Mouse (Mus musculus): ENCODE results near the gene Rap1gap2. TPM values are rescaled to one million over a fixed set of nuclear protein-coding genes. Genes with fewer than 3 reads are reported as not detected.

Rap1gap2 gene
- polyA plus RNA-seq, 1 experiment from 2014 or later = 9.2 TPM

GRCm38 (mm10) chr11:74426306-74426705 is 184.4 kb downstream of the Rap1gap2 start:
- no peaks in the 10 kb centered on the region for H3K9me3 ChIP-seq (ENCODE audit: control insufficient read depth, low read length)
- ATAC-seq (ENCODE audit: low FRiP score, low TSS enrichment) = no peak
- H3K36me3 ChIP-seq (ENCODE audit: control insufficient read depth, insufficient read depth, low read length) = no peaks in the 10 kb centered on the region
- DNase-seq = no peak
- no peak overlapping the region for H3K27ac ChIP-seq (replicated peaks; ENCODE audit: low read depth, low read length)
- H3K9ac ChIP-seq (replicated peaks; ENCODE audit: low read length) = no peak overlapping the region
- WGBS = 84% methylated on average over 5 of the region's 5 CpGs
- no peaks in the 10 kb centered on the region for H3K27me3 ChIP-seq (ENCODE audit: control insufficient read depth, insufficient read depth, low read length)
- no peak overlapping the region for H3K4me3 ChIP-seq (replicated peaks; ENCODE audit: low read depth, low read length)
- peaks cover 6% of the 10 kb centered on the region; the same call in 1 of the 2 replicates for H3K4me1 ChIP-seq (ENCODE audit: control insufficient read depth, insufficient read depth, low read length)
- H3K4me2 ChIP-seq (ENCODE audit: low read length) = no peak overlapping the region

DNA sequence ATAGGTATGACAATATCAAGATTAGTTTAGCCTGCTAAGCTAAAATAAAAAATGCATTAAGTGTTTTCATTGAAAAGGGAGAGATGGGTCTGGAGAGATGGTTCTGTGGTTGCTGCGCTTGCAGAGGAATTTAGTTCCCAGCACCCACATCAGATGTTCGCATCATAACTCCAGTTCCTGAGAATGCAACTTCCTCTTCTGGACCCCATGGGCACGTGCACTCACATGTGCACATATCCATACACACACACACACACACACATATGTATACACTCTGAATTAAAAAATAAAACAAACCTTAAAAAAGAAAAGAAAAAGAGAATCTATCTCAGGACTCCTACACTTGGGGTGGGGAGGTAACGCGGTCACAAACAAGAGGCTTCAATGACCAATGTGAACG is 188.7 kb downstream of the Rap1gap2 start:
- ATAC-seq (ENCODE audit: low FRiP score, low TSS enrichment) (no peak), DNase-seq (no peak)
- Histone ChIP-seq H3K4me1 (ENCODE audit: control insufficient read depth, insufficient read depth, low read length) (no peaks in the 10 kb centered on the region), H3K36me3 (ENCODE audit: control insufficient read depth, insufficient read depth, low read length) (no peaks in the 10 kb centered on the region), H3K27me3 (ENCODE audit: control insufficient read depth, insufficient read depth, low read length) (no peaks in the 10 kb centered on the region), H3K4me2 (ENCODE audit: low read length) (no peak overlapping the region), H3K4me3 (replicated peaks; ENCODE audit: low read depth, low read length) (no peak overlapping the region), H3K9ac (replicated peaks; ENCODE audit: low read length) (no peak overlapping the region), H3K9me3 (ENCODE audit: control insufficient read depth, low read length) (no peaks in the 10 kb centered on the region), H3K27ac (replicated peaks; ENCODE audit: low read depth, low read length) (no peak overlapping the region)
- 96% methylated on average over 6 of the region's 6 CpGs for WGBS

GRCm38 (mm10) chr11:74421151-74421550 is 189.6 kb downstream of the Rap1gap2 start:
- no peaks in the 10 kb centered on the region for H3K4me1 ChIP-seq (ENCODE audit: control insufficient read depth, insufficient read depth, low read length)
- no peaks in the 10 kb centered on the region for H3K27me3 ChIP-seq (ENCODE audit: control insufficient read depth, insufficient read depth, low read length)
- H3K4me3 ChIP-seq (replicated peaks; ENCODE audit: low read depth, low read length) = no peak overlapping the region
- no peak overlapping the region for H3K27ac ChIP-seq (replicated peaks; ENCODE audit: low read depth, low read length)
- H3K9me3 ChIP-seq (ENCODE audit: control insufficient read depth, low read length) = no peaks in the 10 kb centered on the region
- no peak overlapping the region for H3K9ac ChIP-seq (replicated peaks; ENCODE audit: low read length)
- ATAC-seq (ENCODE audit: low FRiP score, low TSS enrichment) = no peak
- H3K36me3 ChIP-seq (ENCODE audit: control insufficient read depth, insufficient read depth, low read length) = no peaks in the 10 kb centered on the region
- H3K4me2 ChIP-seq (ENCODE audit: low read length) = no peak overlapping the region
- DNase-seq = no peak
- 77% methylated on average over 4 of the region's 4 CpGs for WGBS

GRCm38 (mm10) chr11:74419601-74420000 is 191.1 kb downstream of the Rap1gap2 start:
- Histone ChIP-seq H3K9ac (replicated peaks; ENCODE audit: low read length) (no peak overlapping the region), H3K4me3 (replicated peaks; ENCODE audit: low read depth, low read length) (no peak overlapping the region), H3K27ac (replicated peaks; ENCODE audit: low read depth, low read length) (no peak overlapping the region), H3K36me3 (ENCODE audit: control insufficient read depth, insufficient read depth, low read length) (no peaks in the 10 kb centered on the region; the same call in 1 of the 2 replicates), H3K9me3 (ENCODE audit: control insufficient read depth, low read length) (no peaks in the 10 kb centered on the region), H3K4me2 (ENCODE audit: low read length) (no peak overlapping the region), H3K27me3 (ENCODE audit: control insufficient read depth, insufficient read depth, low read length) (no peaks in the 10 kb centered on the region), H3K4me1 (ENCODE audit: control insufficient read depth, insufficient read depth, low read length) (no peaks in the 10 kb centered on the region)
- DNase-seq = no peak
- WGBS = 87% methylated on average over 4 of the region's 4 CpGs
- no peak for ATAC-seq (ENCODE audit: low FRiP score, low TSS enrichment)

DNA sequence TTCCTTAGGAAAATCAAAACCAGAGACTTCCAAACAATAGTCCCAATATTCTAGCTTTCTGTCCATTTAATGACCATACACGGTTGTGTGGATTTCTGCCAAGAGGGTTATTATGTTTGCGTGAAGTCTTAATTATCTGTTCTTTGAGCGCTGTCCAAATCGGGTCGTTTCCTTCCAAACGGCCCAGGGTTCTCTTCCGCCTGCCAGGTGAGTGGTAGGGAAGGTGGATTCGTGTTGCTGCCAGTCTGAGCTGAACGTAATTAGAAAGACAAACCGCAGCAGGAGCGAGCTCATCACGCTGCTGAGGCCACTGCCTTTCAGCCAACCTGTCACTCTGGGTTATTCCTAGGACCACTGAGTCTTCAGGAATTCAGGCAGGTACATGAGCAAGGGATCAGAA is 195.0 kb downstream of the Rap1gap2 start:
- Histone ChIP-seq H3K9me3 (ENCODE audit: control insufficient read depth, low read length) (no peaks in the 10 kb centered on the region), H3K9ac (replicated peaks; ENCODE audit: low read length) (no peak overlapping the region), H3K4me3 (replicated peaks; ENCODE audit: low read depth, low read length) (no peak overlapping the region), H3K36me3 (ENCODE audit: control insufficient read depth, insufficient read depth, low read length) (no peaks in the 10 kb centered on the region; the same call in 1 of the 2 replicates), H3K27ac (replicated peaks; ENCODE audit: low read depth, low read length) (no peak overlapping the region), H3K4me2 (ENCODE audit: low read length) (no peak overlapping the region), H3K4me1 (ENCODE audit: control insufficient read depth, insufficient read depth, low read length) (no peaks in the 10 kb centered on the region), H3K27me3 (ENCODE audit: control insufficient read depth, insufficient read depth, low read length) (no peaks in the 10 kb centered on the region)
- ATAC-seq (ENCODE audit: low FRiP score, low TSS enrichment) (no peak), DNase-seq (peak; percentile 31)
- 69% methylated on average over 12 of the region's 12 CpGs for WGBS

GRCm38 (mm10) chr11:74414112-74414511 is 196.6 kb downstream of the Rap1gap2 start:
- H3K27me3 ChIP-seq (ENCODE audit: control insufficient read depth, insufficient read depth, low read length) = no peaks in the 10 kb centered on the region
- H3K4me2 ChIP-seq (ENCODE audit: low read length) = no peak overlapping the region
- no peak overlapping the region for H3K4me3 ChIP-seq (replicated peaks; ENCODE audit: low read depth, low read length)
- DNase-seq = no peak
- no peak overlapping the region for H3K9ac ChIP-seq (replicated peaks; ENCODE audit: low read length)
- 94% methylated on average over 9 of the region's 9 CpGs for WGBS
- H3K9me3 ChIP-seq (ENCODE audit: control insufficient read depth, low read length) = no peaks in the 10 kb centered on the region
- no peak overlapping the region for H3K27ac ChIP-seq (replicated peaks; ENCODE audit: low read depth, low read length)
- no peak for ATAC-seq (ENCODE audit: low FRiP score, low TSS enrichment)
- no peaks in the 10 kb centered on the region; the same call in 1 of the 2 replicates for H3K36me3 ChIP-seq (ENCODE audit: control insufficient read depth, insufficient read depth, low read length)
- peaks cover 10% of the 10 kb centered on the region for H3K4me1 ChIP-seq (ENCODE audit: control insufficient read depth, insufficient read depth, low read length)

- Histone ChIP-seq H3K9ac (replicated peaks; ENCODE audit: low read length) (no peak overlapping the region), H3K27me3 (ENCODE audit: control insufficient read depth, insufficient read depth, low read length) (no peaks in the 10 kb centered on the region), H3K27ac (replicated peaks; ENCODE audit: low read depth, low read length) (no peak overlapping the region), H3K4me2 (ENCODE audit: low read length) (no peak overlapping the region), H3K4me1 (ENCODE audit: control insufficient read depth, insufficient read depth, low read length) (peaks cover 14% of the 10 kb centered on the region), H3K4me3 (replicated peaks; ENCODE audit: low read depth, low read length) (no peak overlapping the region), H3K36me3 (ENCODE audit: control insufficient read depth, insufficient read depth, low read length) (no peaks in the 10 kb centered on the region; the same call in 1 of the 2 replicates), H3K9me3 (ENCODE audit: control insufficient read depth, low read length) (no peaks in the 10 kb centered on the region)
- DNase-seq = no peak
- no peak for ATAC-seq (ENCODE audit: low FRiP score, low TSS enrichment)
- WGBS = 80% methylated on average over 3 of the region's 3 CpGs
Measured at GRCm38 (mm10) chr11:74413449-74413972, 197.2 kb downstream of the Rap1gap2 start.

DNA sequence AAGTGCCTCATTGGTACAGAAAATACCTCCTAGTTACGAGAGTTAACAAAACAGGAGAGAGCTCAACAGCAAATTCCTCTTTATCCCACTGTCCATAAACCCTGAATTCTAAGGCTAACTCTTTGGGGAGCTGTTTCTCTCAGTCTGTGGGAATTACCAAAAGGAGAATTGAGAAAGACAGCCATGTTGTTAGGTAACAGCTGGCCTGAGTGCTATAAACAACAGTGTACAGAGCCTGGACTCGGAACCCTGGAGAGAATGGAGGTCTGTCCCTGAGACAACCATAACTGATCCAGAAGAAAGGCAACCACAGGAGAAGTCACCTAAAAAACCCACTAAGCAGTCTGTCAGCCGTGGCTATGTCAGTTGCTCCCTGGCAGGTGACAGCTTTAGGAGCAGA is 198.3 kb downstream of the Rap1gap2 start:
- peaks cover 14% of the 10 kb centered on the region for H3K4me1 ChIP-seq (ENCODE audit: control insufficient read depth, insufficient read depth, low read length)
- no peak overlapping the region for H3K27ac ChIP-seq (replicated peaks; ENCODE audit: low read depth, low read length)
- H3K4me2 ChIP-seq (ENCODE audit: low read length) = no peak overlapping the region
- WGBS = 70% methylated on average over 3 of the region's 3 CpGs
- DNase-seq (no peak), ATAC-seq (ENCODE audit: low FRiP score, low TSS enrichment) (no peak)
- no peaks in the 10 kb centered on the region for H3K9me3 ChIP-seq (ENCODE audit: control insufficient read depth, low read length)
- H3K27me3 ChIP-seq (ENCODE audit: control insufficient read depth, insufficient read depth, low read length) = no peaks in the 10 kb centered on the region
- no peak overlapping the region for H3K4me3 ChIP-seq (replicated peaks; ENCODE audit: low read depth, low read length)
- H3K36me3 ChIP-seq (ENCODE audit: control insufficient read depth, insufficient read depth, low read length) = no peaks in the 10 kb centered on the region; the same call in 1 of the 2 replicates
- no peak overlapping the region for H3K9ac ChIP-seq (replicated peaks; ENCODE audit: low read length)

DNA sequence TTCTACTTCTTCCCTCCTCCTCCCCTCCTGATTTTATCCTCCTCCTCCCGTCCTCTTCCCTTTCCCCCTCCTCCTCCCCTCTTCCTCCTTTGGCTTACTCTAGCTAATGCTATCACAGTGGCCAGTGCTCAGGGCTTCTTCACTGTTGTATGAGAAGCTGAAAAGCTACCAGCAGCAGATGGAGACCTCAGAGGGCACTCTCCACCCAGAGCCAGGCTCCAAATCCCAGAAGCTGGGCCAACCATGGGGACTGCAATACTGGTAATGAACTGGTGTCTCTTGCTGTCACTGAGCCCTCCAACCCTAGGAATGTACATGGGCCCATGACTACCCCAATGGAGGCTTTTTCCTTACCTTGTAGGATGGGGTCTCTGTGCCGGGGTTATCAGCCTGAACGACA is 198.8 kb downstream of the Rap1gap2 start:
- Histone ChIP-seq H3K27me3 (ENCODE audit: control insufficient read depth, insufficient read depth, low read length) (no peaks in the 10 kb centered on the region), H3K36me3 (ENCODE audit: control insufficient read depth, insufficient read depth, low read length) (no peaks in the 10 kb centered on the region; the same call in 1 of the 2 replicates), H3K4me1 (ENCODE audit: control insufficient read depth, insufficient read depth, low read length) (peaks cover 14% of the 10 kb centered on the region), H3K4me2 (ENCODE audit: low read length) (no peak overlapping the region), H3K27ac (replicated peaks; ENCODE audit: low read depth, low read length) (no peak overlapping the region), H3K9ac (replicated peaks; ENCODE audit: low read length) (no peak overlapping the region), H3K4me3 (replicated peaks; ENCODE audit: low read depth, low read length) (no peak overlapping the region), H3K9me3 (ENCODE audit: control insufficient read depth, low read length) (no peaks in the 10 kb centered on the region)
- DNase-seq (no peak), ATAC-seq (ENCODE audit: low FRiP score, low TSS enrichment) (no peak)
- 70% methylated on average over 3 of the region's 3 CpGs for WGBS
